Mouse (Mus musculus) spleen, embryonic (tissue): Measurements from ENCODE around the gene Maats1.

Source experiments
- CTCF ChIA-PET: fragments of 350-600 bp; sonication (Branson Sonifier 250); formaldehyde crosslinking; loops from one replicate; lab custom pipeline; 2022; lab: Charles Lee

The Maats1 gene

DNA sequence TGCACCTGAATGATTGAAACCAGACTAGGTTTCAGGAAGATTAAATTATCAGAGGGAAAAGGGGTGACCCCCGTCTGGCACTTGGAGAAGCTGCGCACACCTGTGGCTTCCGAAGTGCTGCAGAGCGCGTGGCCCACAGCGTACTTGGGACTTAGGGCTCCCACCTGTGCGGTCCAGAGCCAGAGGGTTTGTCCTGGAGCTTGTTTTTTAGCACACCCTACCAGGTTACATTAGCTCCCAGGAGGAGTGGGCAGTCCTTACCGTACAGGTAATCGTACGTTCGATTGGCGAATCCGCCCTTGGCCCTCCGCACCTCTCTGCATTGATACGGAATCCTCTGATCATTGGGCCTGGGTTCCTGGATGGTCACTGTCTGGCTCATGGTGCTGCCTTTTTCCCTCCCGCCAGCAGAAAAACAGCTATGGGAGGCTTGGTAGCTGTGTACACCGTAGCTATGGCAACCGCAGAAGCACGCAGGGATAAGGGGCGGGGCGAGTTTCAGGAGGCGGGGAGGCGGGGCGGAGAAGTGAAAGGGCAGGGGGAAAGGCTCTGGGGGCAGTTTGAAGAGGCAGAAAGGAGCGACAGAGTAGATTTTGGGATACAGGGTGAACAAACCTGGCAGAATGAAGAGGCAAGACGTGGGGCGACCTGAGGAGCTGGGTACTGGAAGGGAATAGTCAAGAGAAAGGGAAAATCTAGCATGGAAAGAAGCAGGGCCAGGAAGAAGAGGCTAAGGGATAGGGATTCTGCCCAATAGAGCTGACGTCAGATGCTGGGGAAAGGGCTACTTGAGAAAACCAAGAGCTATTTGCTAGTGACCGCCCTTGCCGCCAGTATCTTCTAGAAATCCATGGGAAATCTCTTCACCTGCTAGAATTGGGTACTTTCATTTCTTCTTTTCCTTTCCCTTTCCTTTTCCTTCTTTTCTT, at the start of gene Maats1:
Gene Maats1, minus strand, starts transcription at position 748 of the 929 bp plus-strand sequence.
- CTCF ChIA-PET, result interaction anchor here (0.6 kb wide), 2 partner anchors 53 to 188 kb away, joined by 4 read pairs; no protein-coding TSS in a partner anchor

- CTCF ChIA-PET, result no interaction called here
Measured at GRCm38 (mm10) chr16:38390322-38390721, 48.4 kb upstream of the Maats1 start.

DNA sequence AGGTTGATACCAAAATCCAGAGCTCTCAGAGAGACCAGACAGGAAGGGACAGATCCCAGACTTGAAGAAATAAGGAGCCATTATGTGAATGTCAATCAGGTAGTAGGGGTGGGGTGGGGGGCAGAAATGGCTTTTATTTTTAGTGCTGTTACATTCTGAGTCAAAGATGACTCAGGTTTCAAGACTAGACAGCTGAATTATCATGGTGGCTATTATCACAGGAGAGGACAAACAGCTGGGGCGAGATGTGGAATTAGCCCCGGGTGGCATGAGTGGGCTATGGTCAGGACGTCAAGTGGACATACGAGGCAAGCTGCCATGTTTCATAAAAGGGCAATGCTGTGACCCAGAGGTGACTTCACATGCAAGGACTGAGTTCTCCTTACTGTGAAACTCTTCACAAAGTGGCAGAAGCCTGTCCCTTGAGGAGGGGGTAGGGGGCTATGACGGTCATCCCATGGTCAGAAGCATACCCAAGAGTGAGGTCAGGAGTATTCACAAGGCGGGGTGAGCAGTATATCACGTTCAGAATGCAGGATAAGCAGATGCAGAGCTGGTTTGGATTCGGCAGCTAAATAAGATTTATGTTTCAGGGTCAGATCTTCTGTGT, 47.4 kb upstream of the Maats1 start:
- CTCF ChIA-PET, result no interaction called here

DNA sequence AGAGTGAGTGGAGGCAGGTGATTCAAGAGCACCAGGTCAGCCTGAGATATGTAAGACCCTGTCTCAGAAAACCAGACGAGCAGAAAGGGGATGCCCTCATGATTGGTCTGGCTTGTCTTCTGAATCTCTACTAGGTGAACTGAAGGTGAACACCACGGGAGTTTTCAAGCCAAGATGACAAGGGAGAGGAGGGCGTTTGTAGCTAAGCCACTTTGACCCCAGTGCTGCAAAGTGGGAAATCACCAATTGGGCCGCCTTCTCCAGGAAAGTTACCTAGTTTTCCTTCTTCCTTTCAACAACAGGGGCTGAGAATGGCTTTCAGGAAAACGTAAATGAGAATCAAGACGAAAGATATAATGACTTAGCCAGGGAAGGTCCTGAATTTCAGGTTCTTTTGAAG, 46.8 kb upstream of the Maats1 start:
- CTCF ChIA-PET, result no interaction called here

GRCm38 (mm10) chr16:38387389-38387788, 45.4 kb upstream of the Maats1 start:
- CTCF ChIA-PET, result no interaction called here

DNA sequence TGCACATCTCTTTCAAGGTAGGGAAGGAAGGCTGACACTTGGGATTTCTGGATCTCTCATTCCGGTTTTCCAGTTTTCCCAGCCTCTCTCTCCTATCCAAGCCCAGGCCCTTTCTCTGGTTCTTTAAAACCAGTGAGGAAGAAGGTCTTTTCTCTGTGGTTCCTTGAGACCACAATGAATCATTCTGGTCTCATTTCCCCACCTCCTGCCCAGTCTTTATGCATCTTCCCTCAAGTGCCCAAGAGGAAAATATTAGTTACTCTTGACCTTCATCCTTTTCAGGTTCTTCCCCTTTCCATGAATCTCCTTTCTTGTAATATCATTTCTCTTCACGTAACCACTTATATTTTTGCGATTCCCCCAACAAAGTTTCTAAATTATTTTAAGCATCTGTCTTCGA, 43.8 kb upstream of the Maats1 start:
- CTCF ChIA-PET, result no interaction called here

- CTCF ChIA-PET, result no interaction called here
Measured at GRCm38 (mm10) chr16:38385184-38385634, 43.3 kb upstream of the Maats1 start.

GRCm38 (mm10) chr16:38383683-38384082, 41.7 kb upstream of the Maats1 start:
- CTCF ChIA-PET, result no interaction called here

- CTCF ChIA-PET, result interaction anchor here (0.7 kb wide), 3 partner anchors 27 to 141 kb away, joined by 6 to 12 read pairs (median 8); no protein-coding TSS in a partner anchor
Measured at GRCm38 (mm10) chr16:38379926-38380325, 38.0 kb upstream of the Maats1 start.

DNA sequence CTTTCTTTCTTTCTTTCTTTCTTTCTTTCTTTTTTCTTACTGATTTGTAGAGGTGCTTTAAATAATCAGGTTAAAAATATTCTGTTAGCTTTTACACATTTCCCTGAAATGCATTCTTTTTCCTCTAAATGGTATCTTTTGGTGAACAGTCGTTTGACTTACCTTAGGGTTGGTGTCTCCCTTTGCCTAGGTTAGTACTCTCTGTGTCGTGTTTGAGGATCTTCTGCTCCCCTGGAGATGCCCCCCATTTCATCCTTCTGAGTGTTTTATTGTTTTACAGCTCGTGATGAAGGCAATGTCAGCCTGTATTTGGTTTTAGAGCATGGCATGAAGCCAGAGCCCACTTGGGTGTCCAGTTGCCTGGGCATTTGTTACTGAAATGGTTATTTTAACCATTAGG, 37.5 kb upstream of the Maats1 start:
- CTCF ChIA-PET, result interaction anchor here (0.6 to 0.7 kb wide), 3 partner anchors 78 to 142 kb away, joined by 3 to 8 read pairs (median 6); no protein-coding TSS in a partner anchor

DNA sequence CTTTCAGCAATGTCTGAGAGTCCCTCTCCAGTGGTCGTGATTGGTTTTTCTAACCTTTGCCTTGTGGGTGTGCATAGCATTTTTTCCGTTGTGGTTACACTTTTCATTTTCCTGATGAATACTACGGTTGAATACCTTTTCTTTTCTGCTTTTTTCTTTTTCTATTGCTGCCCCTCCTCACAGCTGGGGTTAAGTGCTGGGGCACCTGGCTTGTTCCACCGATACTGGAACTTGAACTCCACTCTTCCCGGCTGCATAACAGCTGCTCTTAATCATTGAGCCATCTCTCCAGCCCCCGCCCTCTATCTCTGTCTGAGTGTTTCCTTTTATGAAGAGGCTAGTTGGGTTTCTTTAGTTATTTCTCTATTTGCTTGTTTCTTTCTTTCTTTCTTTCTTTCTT, 37.1 kb upstream of the Maats1 start:
- CTCF ChIA-PET, result interaction anchor here (0.6 to 0.7 kb wide), 3 partner anchors 78 to 142 kb away, joined by 3 to 8 read pairs (median 6); no protein-coding TSS in a partner anchor

DNA sequence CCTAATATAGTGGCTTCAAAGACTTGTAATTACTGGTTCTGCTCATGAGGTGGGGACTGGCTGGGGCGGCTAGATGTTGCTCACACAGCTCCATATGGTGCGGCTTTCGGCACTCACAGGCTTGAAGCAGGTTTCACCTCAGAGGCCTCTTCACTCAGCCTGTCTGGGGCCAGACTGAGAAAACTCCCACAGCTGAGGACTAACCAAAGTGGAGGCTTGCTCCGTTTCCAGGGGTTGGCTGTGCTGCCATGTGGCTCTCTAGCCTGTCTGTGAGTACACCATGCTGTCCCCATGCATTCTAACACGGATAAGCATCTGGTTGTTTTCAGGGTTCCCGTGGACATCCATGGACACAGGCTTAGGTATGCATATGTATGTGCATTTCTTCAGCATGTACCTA, 36.6 kb upstream of the Maats1 start:
- CTCF ChIA-PET, result no interaction called here

DNA sequence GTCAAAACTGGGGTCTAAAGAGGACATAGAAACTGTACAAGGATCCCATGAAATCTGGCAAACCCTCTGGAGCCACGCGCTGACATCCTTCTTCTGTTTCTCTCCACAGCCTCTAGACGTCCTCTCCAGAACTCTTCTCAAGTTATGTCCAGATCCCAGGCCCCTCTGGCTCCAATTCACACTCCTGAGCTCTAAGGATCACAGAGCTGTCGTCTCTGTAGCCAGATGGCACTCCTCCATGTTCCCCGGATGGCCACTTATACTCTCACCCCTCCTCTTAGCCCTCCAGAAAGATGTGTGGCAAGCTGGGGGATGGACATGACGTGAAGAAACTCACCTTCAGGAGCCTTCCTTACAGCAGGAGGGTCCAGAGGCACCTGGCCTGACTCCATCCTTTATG, 35.6 kb upstream of the Maats1 start:
- CTCF ChIA-PET, result no interaction called here

DNA sequence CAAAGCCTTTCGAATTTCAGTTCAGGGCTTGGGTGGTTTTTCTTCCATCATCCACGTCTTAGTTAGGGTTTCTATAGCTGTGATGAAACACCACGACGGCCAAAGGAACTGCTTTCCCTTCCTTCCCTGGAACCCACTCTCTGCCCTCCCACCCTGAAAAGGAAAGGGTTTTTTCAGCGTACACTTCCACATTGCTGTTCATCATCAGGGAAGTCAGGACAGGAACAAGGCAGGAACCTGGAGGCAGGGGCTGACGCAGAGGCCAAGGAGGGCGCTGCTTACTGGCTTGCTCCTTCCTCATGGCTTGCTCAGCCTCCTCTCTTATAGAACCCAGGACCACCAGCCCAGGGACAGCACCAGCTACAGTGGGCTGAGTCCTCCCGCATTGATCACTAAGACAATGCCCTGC, 34.9 kb upstream of the Maats1 start:
- CTCF ChIA-PET, result interaction anchor here (0.8 to 1.1 kb wide), 3 partner anchors 23 to 107 kb away, joined by 3 to 4 read pairs (median 3); no protein-coding TSS in a partner anchor

DNA sequence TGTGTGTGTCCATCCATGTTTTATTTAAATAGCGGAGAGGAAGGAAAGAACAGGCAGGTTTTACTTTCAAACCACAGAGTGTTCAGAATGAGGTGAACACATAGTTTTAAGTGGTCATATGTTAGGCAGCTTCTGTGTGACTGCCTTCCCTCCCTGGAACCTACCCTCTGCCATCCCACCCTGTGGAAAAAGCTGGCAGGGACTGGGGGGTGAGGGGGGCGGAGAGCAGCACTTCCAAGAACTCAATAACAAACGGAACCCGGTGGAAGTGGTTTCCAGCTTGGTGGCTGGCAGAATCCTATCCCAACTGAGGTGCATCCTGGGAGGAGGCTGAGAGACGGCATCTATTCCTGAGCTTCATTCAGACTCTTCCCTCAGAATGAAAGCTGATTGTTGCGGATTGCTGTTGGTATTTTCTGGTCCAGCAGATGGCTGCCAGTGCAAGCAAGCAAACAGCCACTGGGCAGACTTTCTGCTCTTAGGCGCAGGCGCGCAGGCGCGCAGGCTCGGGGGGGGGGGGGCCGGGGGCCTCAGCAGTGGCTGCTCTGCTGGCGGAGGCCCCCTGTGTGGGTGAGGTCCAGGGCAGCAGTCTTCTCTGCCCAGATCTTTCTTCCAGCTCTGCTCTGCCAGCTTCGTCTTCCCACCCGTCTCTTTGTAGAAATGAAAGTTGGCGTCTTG, 34.4 kb upstream of the Maats1 start:
- CTCF ChIA-PET, result interaction anchor here (0.6 to 1.1 kb wide), 4 partner anchors 23 to 130 kb away, joined by 3 to 9 read pairs (median 4); no protein-coding TSS in a partner anchor

DNA sequence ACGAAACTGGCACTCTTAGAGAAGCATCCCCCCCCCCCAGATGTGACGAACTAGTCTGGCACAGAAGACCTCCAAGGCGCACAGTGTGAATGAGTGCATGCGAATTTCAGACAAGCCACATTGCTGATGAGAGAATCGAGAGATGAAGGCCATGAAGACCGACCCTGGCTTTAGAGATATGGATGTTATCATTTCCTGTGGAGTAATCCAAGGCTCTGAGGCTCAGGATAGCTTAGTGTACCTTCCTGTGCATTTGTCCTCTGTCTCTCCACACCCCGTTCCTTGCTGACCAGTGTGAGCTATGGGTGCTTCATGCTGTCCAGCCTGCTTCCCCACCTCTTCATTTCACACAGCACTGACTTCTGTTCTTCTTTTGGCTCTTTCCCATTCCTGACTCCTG, 33.2 kb upstream of the Maats1 start:
- CTCF ChIA-PET, result interaction anchor here (0.7 kb wide), 1 partner anchor 127 kb away, joined by 5 read pairs; no protein-coding TSS in a partner anchor

GRCm38 (mm10) chr16:38374379-38375140, 32.6 kb upstream of the Maats1 start:
- CTCF ChIA-PET, result no interaction called here

- CTCF ChIA-PET, result no interaction called here
Measured at GRCm38 (mm10) chr16:38373941-38374340, 32.0 kb upstream of the Maats1 start.

GRCm38 (mm10) chr16:38373439-38373838, 31.5 kb upstream of the Maats1 start:
- CTCF ChIA-PET, result interaction anchor here (0.6 kb wide), 1 partner anchor 327 kb away, joined by 8 read pairs; no protein-coding TSS in a partner anchor

DNA sequence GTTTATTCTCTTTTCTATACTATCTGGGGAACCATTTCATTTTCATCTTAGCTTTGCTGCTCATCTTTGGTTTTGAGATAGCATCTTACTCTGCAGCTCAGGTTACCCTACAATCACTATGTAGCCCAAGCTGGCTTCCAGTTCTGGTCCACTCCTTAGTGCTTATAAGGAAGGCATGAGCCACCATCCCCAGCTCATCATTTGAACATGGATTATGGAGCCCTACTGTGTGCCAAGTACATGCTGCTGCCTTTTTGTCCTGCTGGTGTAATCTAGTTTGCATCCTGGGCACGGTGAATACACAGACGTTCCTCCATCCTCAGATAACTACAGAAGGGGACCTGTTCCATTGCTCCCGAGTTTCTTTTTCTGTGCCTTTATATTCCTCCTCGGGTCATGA, 30.9 kb upstream of the Maats1 start:
- CTCF ChIA-PET, result interaction anchor here (0.6 kb wide), 1 partner anchor 327 kb away, joined by 8 read pairs; no protein-coding TSS in a partner anchor
